Mouse (Mus musculus): ENCODE measurements around the gene Ephb4.

DNA sequence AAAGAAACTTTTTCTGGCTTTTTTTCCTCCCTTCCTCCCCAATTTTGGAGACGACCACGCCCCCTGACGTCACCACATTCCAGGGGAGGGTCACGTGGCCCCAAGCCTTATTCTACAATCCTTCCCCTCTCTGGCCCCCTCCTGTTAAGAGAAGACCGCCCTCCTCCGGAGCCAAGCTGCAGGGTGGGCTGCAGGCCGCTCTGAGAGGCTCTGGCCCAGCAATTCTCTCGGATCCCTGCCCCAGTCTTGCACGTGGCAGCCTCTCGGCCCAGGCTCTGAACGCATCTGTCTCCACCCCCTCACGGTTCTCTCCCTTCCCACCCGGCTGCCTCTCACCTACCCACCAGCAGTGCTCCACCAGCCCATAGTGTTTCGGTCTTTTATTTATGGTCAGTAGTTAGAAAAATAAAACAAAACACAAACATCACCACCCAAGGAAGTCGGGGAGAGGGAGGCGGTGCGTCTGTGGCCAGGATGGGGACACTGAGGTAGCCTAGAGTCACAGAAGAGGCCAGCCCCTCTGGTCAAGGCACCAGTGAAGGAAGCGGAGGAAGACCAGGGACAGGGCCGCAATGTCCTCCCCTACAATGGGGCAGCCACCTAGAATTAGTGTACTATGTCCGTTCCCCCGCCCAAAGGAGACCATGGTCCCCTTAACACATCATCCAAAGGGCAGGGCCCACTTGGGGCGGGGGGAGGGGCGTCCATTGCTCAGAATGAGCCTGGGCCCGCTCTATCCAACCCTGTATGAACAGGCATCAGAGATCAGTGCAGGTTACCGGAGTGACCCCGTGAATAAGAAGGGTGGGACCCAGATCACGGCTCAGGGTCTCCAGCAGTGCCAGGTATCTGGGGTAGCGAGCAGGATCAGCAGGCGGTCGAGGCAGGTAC, 35.5 kb upstream of the Ephb4 start, which contains the start of gene Trip6:
- TF ChIP-seq CTCF (IDR thresholded peaks at IDR 0.05; ENCODE audit: insufficient read depth, low read depth, low read length) (no peak), POLR2A (IDR thresholded peaks at IDR 0.05; ENCODE audit: insufficient read depth, low read depth, low read length) (no peak)

Measured in olfactory bulb, adult 2 months (tissue).